Mouse (Mus musculus): ENCODE results near the gene Upf3b. TPM values are rescaled to one million over a fixed set of nuclear protein-coding genes. Genes with fewer than 3 reads are reported as not detected.

Upf3b gene
- polyA plus RNA-seq, 1 experiment from 2014 or later: 19.4 TPM

DNA sequence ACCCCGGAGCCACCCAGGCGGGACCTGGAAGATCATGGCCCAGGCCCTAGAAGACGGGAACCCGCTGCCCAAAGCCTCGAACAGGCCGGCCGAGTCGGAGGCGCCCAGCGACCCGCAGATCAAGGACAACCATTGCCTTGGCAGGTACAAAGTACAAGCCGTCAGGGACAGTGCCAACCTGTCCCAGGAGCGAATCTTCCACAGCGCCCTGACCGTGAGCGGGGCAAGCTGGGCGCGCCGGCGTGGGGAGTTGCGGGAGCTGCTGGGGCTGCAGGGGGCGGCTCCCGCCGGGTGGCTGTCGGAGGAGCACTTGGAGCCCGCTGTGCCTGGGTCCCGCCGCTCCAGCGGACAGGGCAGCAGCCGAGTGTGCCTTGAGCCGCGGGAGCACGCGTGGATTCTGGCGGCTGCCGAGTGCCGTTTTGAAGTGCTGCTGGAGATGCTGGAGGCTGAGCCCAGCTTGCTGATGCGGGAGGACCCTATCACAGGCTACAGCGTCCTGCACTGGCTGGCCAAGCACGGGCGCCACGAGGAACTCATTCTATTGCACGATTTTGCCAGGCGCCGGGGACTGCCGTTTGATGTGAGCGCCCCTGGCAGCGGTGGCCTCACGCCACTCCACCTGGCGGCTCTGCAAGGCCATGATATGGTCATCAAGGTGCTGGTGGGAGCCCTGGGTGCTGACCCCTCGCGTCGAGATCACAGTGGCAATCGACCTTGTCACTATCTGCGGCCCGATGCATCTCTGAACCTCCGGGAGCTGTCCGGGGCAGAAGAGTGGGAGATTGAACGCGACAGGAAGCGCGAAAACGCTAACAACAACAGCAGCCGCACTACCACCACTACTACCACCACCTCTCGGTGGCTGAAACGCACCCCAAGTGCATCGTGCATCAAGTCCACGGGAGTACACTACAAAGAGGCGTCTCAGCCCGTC lies 61.0 kb downstream of the Upf3b start:
- H3K27me3 ChIP-seq (ENCODE audit: control insufficient read depth, insufficient read depth, low read length): peaks cover 14% of the 10 kb centered on the region
- H3K4me3 ChIP-seq (replicated peaks; ENCODE audit: low read length): peak overlapping the region; percentile 35
- 18% methylated on average over 65 of the region's 70 CpGs for WGBS
- H3K9ac ChIP-seq (ENCODE audit: low read length): peak overlapping the region; percentile 39; the same call in 1 of the 2 replicates
- H3K27ac ChIP-seq (ENCODE audit: low read length): no peak overlapping the region
- H3K36me3 ChIP-seq (ENCODE audit: control insufficient read depth, insufficient read depth, low read length): no peaks in the 10 kb centered on the region
- no peak for ATAC-seq (ENCODE audit: insufficient read depth, low FRiP score)
- H3K4me2 ChIP-seq (ENCODE audit: low read depth, low read length): peak overlapping the region; percentile 58
- no peaks in the 10 kb centered on the region for H3K9me3 ChIP-seq (replicated peaks; ENCODE audit: control insufficient read depth, low read length)
- no peaks in the 10 kb centered on the region for H3K4me1 ChIP-seq (ENCODE audit: control insufficient read depth, insufficient read depth, low read length)

DNA sequence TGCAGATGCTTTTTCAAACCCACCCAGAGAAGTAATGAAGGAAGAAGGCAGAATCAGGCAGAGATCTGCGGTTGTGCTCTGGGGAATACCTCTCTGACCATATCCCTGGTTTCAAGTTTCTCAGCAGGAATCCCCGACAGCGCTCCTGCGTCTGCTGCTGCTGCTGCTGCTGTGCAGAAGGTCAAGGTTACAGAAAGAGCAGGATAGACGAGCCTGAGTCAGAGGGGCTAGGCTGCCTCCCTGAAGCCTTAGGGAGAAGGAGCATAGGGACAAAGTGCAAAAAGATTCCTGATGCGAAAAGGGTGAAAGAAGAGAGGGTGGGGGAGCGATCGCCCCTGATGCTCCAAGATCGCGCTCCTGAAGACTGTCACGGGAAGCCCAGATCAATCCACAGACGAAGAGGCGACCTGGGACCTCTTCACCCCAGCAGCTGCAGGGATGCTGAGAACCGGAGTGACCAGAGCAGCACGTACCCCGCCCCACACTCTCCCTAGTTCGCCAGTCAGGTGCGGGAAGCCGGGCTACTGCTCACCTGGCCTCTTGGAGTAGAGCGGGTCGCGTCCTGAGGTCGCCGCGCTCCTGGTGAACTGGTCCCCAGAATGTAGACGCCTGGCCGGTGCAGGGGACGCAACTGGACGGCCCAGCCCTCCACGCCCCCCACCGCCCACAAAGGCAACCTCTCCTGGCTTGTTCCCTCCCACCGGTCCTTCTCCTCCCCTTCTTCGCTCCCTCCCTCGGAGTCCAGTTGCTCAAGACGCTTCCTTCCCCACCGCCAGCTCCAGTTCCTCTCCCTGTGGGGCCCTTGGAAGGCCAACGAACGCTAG lies 61.8 kb downstream of the Upf3b start, which contains the start of gene Sowahd:
Gene Sowahd (plus strand): TSS at position 780 of the 824 bp plus-strand sequence.
- Histone ChIP-seq H3K4me3 (replicated peaks; ENCODE audit: low read length) (peak within 1 kb of the TSS; percentile 35), H3K27me3 (ENCODE audit: control insufficient read depth, insufficient read depth, low read length) (peaks cover 14% of the 10 kb centered on the region), H3K27ac (ENCODE audit: low read length) (no peak within 1 kb of the TSS), H3K4me1 (ENCODE audit: control insufficient read depth, insufficient read depth, low read length) (no peaks in the 10 kb centered on the region), H3K36me3 (ENCODE audit: control insufficient read depth, insufficient read depth, low read length) (no peaks in the 10 kb centered on the region), H3K9me3 (replicated peaks; ENCODE audit: control insufficient read depth, low read length) (no peaks in the 10 kb centered on the region), H3K9ac (ENCODE audit: low read length) (peak within 1 kb of the TSS; percentile 39; the same call in 1 of the 2 replicates), H3K4me2 (ENCODE audit: low read depth, low read length) (peak within 1 kb of the TSS; percentile 58)
- ATAC-seq (ENCODE audit: insufficient read depth, low FRiP score): no peak
- WGBS: 13% methylated on average over 38 of the region's 38 CpGs

DNA sequence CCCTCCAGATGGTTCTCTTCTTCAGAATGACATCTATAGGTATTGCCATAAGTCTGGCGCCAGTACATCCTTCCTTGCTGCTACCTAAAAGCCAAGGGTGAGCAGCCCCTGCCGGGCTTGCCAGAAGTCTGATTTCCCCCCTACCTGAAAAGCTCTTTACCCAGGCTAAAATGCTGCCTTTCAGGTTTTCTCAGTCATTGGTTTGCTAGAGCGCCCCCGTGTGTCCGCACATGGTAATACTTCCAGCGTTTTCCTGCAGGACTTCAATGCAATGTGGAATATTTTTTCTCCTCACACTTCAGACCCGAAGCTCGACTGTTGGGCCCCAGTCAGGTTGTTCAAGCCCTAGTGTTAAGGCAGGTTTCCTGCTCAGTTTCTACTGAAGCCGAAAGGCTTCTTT lies 67.4 kb downstream of the Upf3b start:
- 22% methylated on average over 9 of the region's 9 CpGs for WGBS
- H3K4me2 ChIP-seq (ENCODE audit: low read depth, low read length): no peak overlapping the region
- no peaks in the 10 kb centered on the region for H3K9me3 ChIP-seq (replicated peaks; ENCODE audit: control insufficient read depth, low read length)
- H3K4me1 ChIP-seq (ENCODE audit: control insufficient read depth, insufficient read depth, low read length): no peaks in the 10 kb centered on the region
- no peaks in the 10 kb centered on the region for H3K36me3 ChIP-seq (ENCODE audit: control insufficient read depth, insufficient read depth, low read length)
- no peak overlapping the region for H3K27ac ChIP-seq (ENCODE audit: low read length)
- H3K4me3 ChIP-seq (replicated peaks; ENCODE audit: low read length): no peak overlapping the region
- no peak for ATAC-seq (ENCODE audit: insufficient read depth, low FRiP score)
- no peak overlapping the region for H3K9ac ChIP-seq (ENCODE audit: low read length)
- H3K27me3 ChIP-seq (ENCODE audit: control insufficient read depth, insufficient read depth, low read length): no peaks in the 10 kb centered on the region; the same call in 1 of the 2 replicates

Other genes starting within 250 kb of the Upf3b start
- gene Ube2a, start 236.4 kb downstream of the Upf3b start, polyA plus RNA-seq (2015; fragmentation: Nextera tagmentation; extraction: Ambion mirVana): 105 and 107 TPM in 2 replicates
- gene C330007P06Rik, start 236.2 kb downstream of the Upf3b start, polyA plus RNA-seq (2015; fragmentation: Nextera tagmentation; extraction: Ambion mirVana): 30.3 and 31.3 TPM in 2 replicates
- gene Nkrf, start 207.4 kb downstream of the Upf3b start, polyA plus RNA-seq (2015; fragmentation: Nextera tagmentation; extraction: Ambion mirVana): 1.2 and 1.3 TPM in 2 replicates
- gene Sept6, start 118.5 kb downstream of the Upf3b start, polyA plus RNA-seq (2015; fragmentation: Nextera tagmentation; extraction: Ambion mirVana): 15.0 and 15.6 TPM in 2 replicates
- not detected in 2 replicates for gene Sowahd, start 61.5 kb downstream of the Upf3b start, polyA plus RNA-seq (2015; fragmentation: Nextera tagmentation; extraction: Ambion mirVana)
- 438 and 576 TPM in 2 replicates for gene Rpl39, start 24.9 kb downstream of the Upf3b start, polyA plus RNA-seq (2015; fragmentation: Nextera tagmentation; extraction: Ambion mirVana)
- gene Nkap, start 16.5 kb upstream of the Upf3b start, polyA plus RNA-seq (2015; fragmentation: Nextera tagmentation; extraction: Ambion mirVana): 13.7 and 14.2 TPM in 2 replicates
- not detected in 2 replicates for gene Akap14, start 58.5 kb upstream of the Upf3b start, polyA plus RNA-seq (2015; fragmentation: Nextera tagmentation; extraction: Ambion mirVana)
- 398 and 416 TPM in 2 replicates for gene Ndufa1, start 80.8 kb upstream of the Upf3b start, polyA plus RNA-seq (2015; fragmentation: Nextera tagmentation; extraction: Ambion mirVana)
- 9.1 and 10.1 TPM in 2 replicates for gene Rnf113a1, start 80.9 kb upstream of the Upf3b start, polyA plus RNA-seq (2015; fragmentation: Nextera tagmentation; extraction: Ambion mirVana)
- gene Gm9, start 100.7 kb upstream of the Upf3b start, polyA plus RNA-seq (2015; fragmentation: Nextera tagmentation; extraction: Ambion mirVana): not detected in 2 replicates
- gene Rhox1, start 111.9 kb upstream of the Upf3b start, polyA plus RNA-seq (2015; fragmentation: Nextera tagmentation; extraction: Ambion mirVana): not detected in 2 replicates
- not detected in 2 replicates for gene Rhox2a, start 134.7 kb upstream of the Upf3b start, polyA plus RNA-seq (2015; fragmentation: Nextera tagmentation; extraction: Ambion mirVana)
- gene Rhox3a, start 139.6 kb upstream of the Upf3b start, polyA plus RNA-seq (2015; fragmentation: Nextera tagmentation; extraction: Ambion mirVana): 0.28 TPM in 1 of 2 replicates, not detected in the other
- not detected in 2 replicates for gene Rhox4a, start 155.0 kb upstream of the Upf3b start, polyA plus RNA-seq (2015; fragmentation: Nextera tagmentation; extraction: Ambion mirVana)

Measured in stomach, embryonic 16.5 days (tissue).